Mouse (Mus musculus): ENCODE measurements at regions not wholly inside any gene's neighbourhood (a gene's known extent, or its start where the extent isn't known, plus 50 kb on each side); places are given as distances from the start of the nearest gene placed in this dataset.
"Not testable (repeated sequence)": the region's sequence is repeated elsewhere in the genome, so short reads cannot be mapped to it uniquely, and the experiment has no call there.

GRCm38 (mm10) chr5:40441239-40441638 is 686.0 kb upstream of the Hs3st1 start:
- Histone ChIP-seq H3K27me3 (replicated peaks; ENCODE audit: low read depth, poor library complexity, severe bottlenecking) (no peaks in the 10 kb centered on the region), H3K9me3 (no peaks in the 10 kb centered on the region), H3K27ac (replicated peaks) (no peak overlapping the region), H3K36me3 (replicated peaks) (no peaks in the 10 kb centered on the region), H3K4me1 (no peaks in the 10 kb centered on the region), H3K4me3 (no peak overlapping the region)
- no peak for DNase-seq (ENCODE audit: low spot score)
- WGBS: 74% methylated on average over 7 of the region's 7 CpGs

GRCm38 (mm10) chr5:40402721-40403120 is 647.4 kb upstream of the Hs3st1 start:
- no peak overlapping the region for H3K27ac ChIP-seq (replicated peaks)
- no peaks in the 10 kb centered on the region for H3K9me3 ChIP-seq
- H3K36me3 ChIP-seq (replicated peaks): no peaks in the 10 kb centered on the region
- H3K4me3 ChIP-seq: no peak overlapping the region
- no peaks in the 10 kb centered on the region for H3K27me3 ChIP-seq (replicated peaks; ENCODE audit: low read depth, poor library complexity, severe bottlenecking)
- no peaks in the 10 kb centered on the region for H3K4me1 ChIP-seq
- DNase-seq (ENCODE audit: low spot score): no peak

- no peak for DNase-seq (ENCODE audit: low spot score)
- Histone ChIP-seq H3K27me3 (replicated peaks; ENCODE audit: low read depth, poor library complexity, severe bottlenecking) (no peaks in the 10 kb centered on the region), H3K9me3 (no peaks in the 10 kb centered on the region), H3K36me3 (replicated peaks) (no peaks in the 10 kb centered on the region), H3K27ac (replicated peaks) (no peak overlapping the region), H3K4me3 (no peak overlapping the region), H3K4me1 (no peaks in the 10 kb centered on the region)
- WGBS: 74% methylated on average over 3 of the region's 3 CpGs
Measured at GRCm38 (mm10) chr5:40394798-40395197, 639.5 kb upstream of the Hs3st1 start.

GRCm38 (mm10) chr5:40389591-40389990 is 634.3 kb upstream of the Hs3st1 start:
- H3K27ac ChIP-seq (replicated peaks): no peak overlapping the region
- no peaks in the 10 kb centered on the region for H3K27me3 ChIP-seq (replicated peaks; ENCODE audit: low read depth, poor library complexity, severe bottlenecking)
- no peaks in the 10 kb centered on the region for H3K36me3 ChIP-seq (replicated peaks)
- H3K4me1 ChIP-seq: no peaks in the 10 kb centered on the region
- no peaks in the 10 kb centered on the region for H3K9me3 ChIP-seq
- no peak for DNase-seq (ENCODE audit: low spot score)
- no peak overlapping the region for H3K4me3 ChIP-seq

DNA sequence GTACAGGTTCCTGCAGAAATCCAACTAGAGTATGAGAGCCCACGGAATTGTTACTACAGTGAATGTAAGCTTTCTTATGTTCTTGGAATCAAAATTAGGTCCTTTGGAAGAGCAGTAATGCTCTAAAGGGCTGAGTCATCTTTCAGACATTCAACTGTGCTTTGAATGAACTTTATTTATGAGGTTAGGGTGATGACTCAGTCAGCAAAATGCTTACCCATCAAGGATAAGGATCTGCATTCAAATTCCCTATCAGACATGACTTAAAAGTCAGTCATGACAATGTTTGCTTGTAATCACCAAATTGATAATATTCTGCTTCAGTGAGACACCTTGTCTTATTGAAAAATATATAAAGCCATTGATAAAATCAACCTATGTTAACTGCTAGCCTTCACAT is 611.7 kb upstream of the Hs3st1 start:
- no peak for DNase-seq (ENCODE audit: low spot score)
- no peak overlapping the region for H3K27ac ChIP-seq (replicated peaks)
- no peaks in the 10 kb centered on the region for H3K4me1 ChIP-seq
- no peak overlapping the region for H3K4me3 ChIP-seq
- H3K36me3 ChIP-seq (replicated peaks): no peaks in the 10 kb centered on the region
- H3K9me3 ChIP-seq: no peaks in the 10 kb centered on the region
- H3K27me3 ChIP-seq (replicated peaks; ENCODE audit: low read depth, poor library complexity, severe bottlenecking): no peaks in the 10 kb centered on the region
- 85% methylated on average over 1 of the region's 1 CpGs for WGBS

GRCm38 (mm10) chr5:40331237-40331636 is 576.0 kb upstream of the Hs3st1 start:
- H3K27ac ChIP-seq (replicated peaks): no peak overlapping the region
- H3K4me3 ChIP-seq: no peak overlapping the region
- no peaks in the 10 kb centered on the region for H3K4me1 ChIP-seq
- H3K27me3 ChIP-seq (replicated peaks; ENCODE audit: low read depth, poor library complexity, severe bottlenecking): no peaks in the 10 kb centered on the region
- peak; percentile 10 for DNase-seq (ENCODE audit: low spot score)
- H3K36me3 ChIP-seq (replicated peaks): no peaks in the 10 kb centered on the region
- H3K9me3 ChIP-seq: no peaks in the 10 kb centered on the region
- WGBS: 56% methylated on average over 1 of the region's 1 CpGs

- DNase-seq (ENCODE audit: low spot score): no peak
- H3K4me1 ChIP-seq: no peaks in the 10 kb centered on the region
- no peak overlapping the region for H3K27ac ChIP-seq (replicated peaks)
- H3K36me3 ChIP-seq (replicated peaks): no peaks in the 10 kb centered on the region
- no peak overlapping the region for H3K4me3 ChIP-seq
- no peaks in the 10 kb centered on the region for H3K9me3 ChIP-seq
- WGBS: 77% methylated on average over 5 of the region's 5 CpGs
- H3K27me3 ChIP-seq (replicated peaks; ENCODE audit: low read depth, poor library complexity, severe bottlenecking): no peaks in the 10 kb centered on the region
Measured at GRCm38 (mm10) chr5:40308510-40308909, 553.2 kb upstream of the Hs3st1 start.

GRCm38 (mm10) chr5:40304777-40305176 is 549.5 kb upstream of the Hs3st1 start:
- not testable (repeated sequence) for H3K36me3 ChIP-seq (replicated peaks); H3K27ac ChIP-seq (replicated peaks); H3K27me3 ChIP-seq (replicated peaks; ENCODE audit: low read depth, poor library complexity, severe bottlenecking); H3K4me1 ChIP-seq; H3K4me3 ChIP-seq; H3K9me3 ChIP-seq; DNase-seq (ENCODE audit: low spot score)
- WGBS: 86% methylated on average over 2 of the region's 2 CpGs

DNA sequence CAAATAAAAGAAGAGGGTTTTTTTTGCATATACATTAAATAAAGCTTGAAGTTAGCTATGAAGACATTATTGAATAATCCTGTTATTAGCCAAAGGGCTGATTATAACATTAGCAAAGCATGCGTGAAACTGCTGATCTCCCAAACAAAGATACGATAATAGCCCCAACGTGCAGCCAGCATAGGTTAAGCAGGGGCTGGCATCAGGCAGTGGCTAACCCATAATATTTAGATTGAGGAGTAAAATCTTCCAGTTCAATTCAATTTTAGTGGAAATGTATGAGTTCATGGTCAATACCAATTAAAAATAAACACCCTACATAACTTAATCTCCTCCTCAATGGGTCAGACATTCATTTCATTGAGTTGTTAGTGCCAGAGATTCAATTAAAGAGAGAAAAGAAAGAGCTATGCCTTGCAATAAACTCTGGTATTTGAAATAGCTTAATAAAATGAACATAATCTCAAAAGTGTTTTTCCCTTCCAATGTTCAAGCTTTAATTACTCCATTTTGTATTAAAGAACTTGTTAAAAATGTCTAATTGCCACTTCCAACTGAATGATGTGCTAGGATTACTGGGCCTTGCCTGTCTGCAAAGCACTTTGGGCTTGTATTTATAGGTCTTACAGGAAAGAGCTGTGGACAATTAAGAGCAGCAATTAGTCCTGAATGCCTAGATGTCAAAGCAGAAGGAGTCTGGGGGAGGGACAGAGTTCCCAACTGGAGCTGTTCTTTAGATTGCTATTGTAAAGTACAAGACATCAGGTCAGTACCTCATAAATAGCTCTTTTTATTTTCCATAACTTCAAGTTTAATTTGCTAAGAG is 539.8 kb upstream of the Hs3st1 start:
- Histone ChIP-seq H3K27ac (replicated peaks) (no peak overlapping the region), H3K4me1 (no peaks in the 10 kb centered on the region), H3K27me3 (replicated peaks; ENCODE audit: low read depth, poor library complexity, severe bottlenecking) (no peaks in the 10 kb centered on the region), H3K9me3 (no peaks in the 10 kb centered on the region), H3K4me3 (no peak overlapping the region), H3K36me3 (replicated peaks) (no peaks in the 10 kb centered on the region)
- WGBS: 79% methylated on average over 3 of the region's 3 CpGs
- DNase-seq (ENCODE audit: low spot score): no peak

- Histone ChIP-seq H3K4me1 (no peaks in the 10 kb centered on the region), H3K27ac (replicated peaks) (no peak overlapping the region), H3K27me3 (replicated peaks; ENCODE audit: low read depth, poor library complexity, severe bottlenecking) (no peaks in the 10 kb centered on the region), H3K4me3 (no peak overlapping the region), H3K9me3 (no peaks in the 10 kb centered on the region), H3K36me3 (replicated peaks) (no peaks in the 10 kb centered on the region)
- no peak for DNase-seq (ENCODE audit: low spot score)
- WGBS: 52% methylated on average over 2 of the region's 2 CpGs
Measured at GRCm38 (mm10) chr5:40282330-40282729, 527.1 kb upstream of the Hs3st1 start.

- H3K27ac ChIP-seq (replicated peaks): no peak overlapping the region
- no peaks in the 10 kb centered on the region for H3K36me3 ChIP-seq (replicated peaks)
- no peaks in the 10 kb centered on the region for H3K27me3 ChIP-seq (replicated peaks; ENCODE audit: low read depth, poor library complexity, severe bottlenecking)
- no peaks in the 10 kb centered on the region for H3K9me3 ChIP-seq
- WGBS: 76% methylated on average over 3 of the region's 3 CpGs
- no peak for DNase-seq (ENCODE audit: low spot score)
- no peaks in the 10 kb centered on the region for H3K4me1 ChIP-seq
- H3K4me3 ChIP-seq: no peak overlapping the region
Measured at GRCm38 (mm10) chr5:40246664-40247063, 491.4 kb upstream of the Hs3st1 start.

Measured in embryonic facial prominence, embryonic 10.5 days (tissue).